ENCODE assay signal across 17 mouse cellular contexts in genomic region chr12:71638246-71638645, GRCm38 (mm10).
"Had no signal": no experiment of that assay in that cellular context is flagged by ENCODE, and none has a peak within 500 bp of the region (broad histone marks: within the 10 kb centered on the region; RNA-seq: fewer than 3 reads in every experiment).

No protein-coding gene starts in this region.

- H3K9ac ChIP-seq: liver, postnatal 0 days; lung, embryonic 15.5 days; midbrain, embryonic 12.5 days; neural tube, embryonic 12.5 days; stomach, embryonic 15.5 days had no signal

- H3K9me3 ChIP-seq: lung, embryonic 15.5 days; midbrain, embryonic 12.5 days; neural tube, embryonic 12.5 days; stomach, embryonic 15.5 days had no signal

- H3K27ac ChIP-seq: lung, embryonic 15.5 days; macrophage; midbrain, embryonic 12.5 days; neural tube, embryonic 12.5 days; stomach, embryonic 15.5 days; stomach, postnatal 0 days had no signal

- ATAC-seq: liver, postnatal 0 days; lung, postnatal 0 days had no signal

- H3K4me2 ChIP-seq: lung, embryonic 15.5 days; midbrain, embryonic 12.5 days; neural tube, embryonic 12.5 days; stomach, embryonic 15.5 days had no signal

- H3K27me3 ChIP-seq: lung, embryonic 15.5 days; megakaryocyte, embryonic 14.5 days; midbrain, embryonic 12.5 days; neural tube, embryonic 12.5 days; stomach, embryonic 15.5 days had no signal

- H3K36me3 ChIP-seq: lung, embryonic 15.5 days; midbrain, embryonic 12.5 days; neural tube, embryonic 12.5 days; stomach, embryonic 15.5 days had no signal

- H3K4me1 ChIP-seq: megakaryocyte, embryonic 14.5 days; midbrain, embryonic 12.5 days had no signal

- H3K4me3 ChIP-seq: lung, embryonic 15.5 days; megakaryocyte, embryonic 14.5 days; midbrain, embryonic 12.5 days; neural tube, embryonic 12.5 days; stomach, embryonic 15.5 days had no signal

- DNase-seq: liver, postnatal 0 days; lung, adult 2 months; lung, postnatal 14 days; lung, postnatal 36 days; midbrain, embryonic 14.5 days; right cerebral cortex, postnatal 14 days; thymus, adult 2 months; thymus, postnatal 25 days; thymus, postnatal 4 days had no signal
